Comparison of ENCODE assay signal across 8 mouse cellular contexts in the genomic region with DNA sequence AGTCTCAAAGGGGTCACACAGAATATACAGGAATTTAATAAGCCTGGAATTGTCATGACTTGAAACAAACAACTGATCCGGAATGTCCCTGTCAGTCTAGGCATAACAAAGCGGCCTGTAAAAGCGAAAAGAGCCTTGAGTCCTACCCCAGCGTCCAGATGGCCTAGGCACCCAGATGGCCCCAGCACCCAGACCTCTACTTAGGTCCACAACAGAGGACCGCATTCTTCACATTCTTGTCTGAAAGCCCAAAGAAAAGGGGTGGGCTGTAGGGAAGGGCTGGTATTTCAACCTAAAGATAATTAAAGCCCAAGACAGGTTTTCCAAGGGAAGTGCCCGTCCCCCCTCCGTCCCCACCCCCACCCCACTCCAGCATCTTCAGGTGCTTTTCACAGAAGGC. TPM values are rescaled to one million over a fixed set of nuclear protein-coding genes. Genes with fewer than 3 reads are reported as not detected.
DNase-seq lines count a peak whose midpoint lies in the region; ATAC-seq and TF ChIP-seq lines count a peak whose summit lies in the region.
"Had no signal": no experiment of that assay in that cellular context is flagged by ENCODE, and none has a peak within 500 bp of the region (broad histone marks: within the 10 kb centered on the region; RNA-seq: fewer than 3 reads in every experiment).

No protein-coding gene starts in this region.

- TF ChIP-seq CTCF in hindbrain, postnatal 0 days (IDR thresholded peaks at IDR 0.05; ENCODE audit: low read depth): no peak

- WGBS in hindbrain, embryonic 12.5 days: 13% methylated on average over 7 of the region's 7 CpGs
- 24% methylated on average over 7 of the region's 7 CpGs for WGBS in hindbrain, postnatal 0 days
- WGBS in midbrain, embryonic 12.5 days: 3% methylated on average over 7 of the region's 7 CpGs
- 13% methylated on average over 7 of the region's 7 CpGs for WGBS in midbrain, embryonic 16.5 days
- WGBS in embryonic facial prominence, embryonic 14.5 days: 22% methylated on average over 7 of the region's 7 CpGs

- ATAC-seq in hindbrain, embryonic 12.5 days (ENCODE audit: low FRiP score): no peak
- ATAC-seq in hindbrain, postnatal 0 days: no peak
- no peak for ATAC-seq in midbrain, embryonic 12.5 days (ENCODE audit: low FRiP score, low read depth)
- ATAC-seq in midbrain, embryonic 16.5 days: no peak
- ATAC-seq in embryonic facial prominence, embryonic 14.5 days (ENCODE audit: low read depth): peak; percentile 48; the same call in 1 of the 2 replicates
- ATAC-seq: Patski had no signal

- H3K27me3 ChIP-seq in hindbrain, embryonic 12.5 days: no peaks in the 10 kb centered on the region
- no peaks in the 10 kb centered on the region for H3K27me3 ChIP-seq in hindbrain, postnatal 0 days (ENCODE audit: insufficient read depth, low read length)
- H3K27me3 ChIP-seq in midbrain, embryonic 12.5 days: no peaks in the 10 kb centered on the region
- H3K27me3 ChIP-seq in midbrain, embryonic 16.5 days (ENCODE audit: control insufficient read depth, insufficient read depth, low read depth, low read length): no peaks in the 10 kb centered on the region
- no peaks in the 10 kb centered on the region for H3K27me3 ChIP-seq in embryonic facial prominence, embryonic 14.5 days (replicated peaks; ENCODE audit: control insufficient read depth, insufficient read depth, low read length)
- H3K27me3 ChIP-seq: Patski had no signal

- H3K4me1 ChIP-seq in hindbrain, embryonic 12.5 days: peaks cover 24% of the 10 kb centered on the region
- H3K4me1 ChIP-seq in hindbrain, postnatal 0 days (ENCODE audit: insufficient read depth, low read length): no peaks in the 10 kb centered on the region
- peaks cover 17% of the 10 kb centered on the region for H3K4me1 ChIP-seq in midbrain, embryonic 12.5 days
- peaks cover 7% of the 10 kb centered on the region; the same call in 1 of the 2 replicates for H3K4me1 ChIP-seq in midbrain, embryonic 16.5 days (ENCODE audit: control insufficient read depth, insufficient read depth, low read length)
- H3K4me1 ChIP-seq in embryonic facial prominence, embryonic 14.5 days (ENCODE audit: control insufficient read depth, insufficient read depth, low read length): peaks cover 32% of the 10 kb centered on the region

- peaks cover 5% of the 10 kb centered on the region for H3K36me3 ChIP-seq in hindbrain, embryonic 12.5 days
- H3K36me3 ChIP-seq in hindbrain, postnatal 0 days (ENCODE audit: insufficient read depth, low read length): no peaks in the 10 kb centered on the region
- H3K36me3 ChIP-seq in midbrain, embryonic 12.5 days: no peaks in the 10 kb centered on the region
- H3K36me3 ChIP-seq in midbrain, embryonic 16.5 days (ENCODE audit: control insufficient read depth, insufficient read depth, low read length): no peaks in the 10 kb centered on the region
- 0 out of 2 replicates have a peak, but pooled peaks cover 5% of the 10 kb centered on the region for H3K36me3 ChIP-seq in embryonic facial prominence, embryonic 14.5 days (ENCODE audit: control insufficient read depth, insufficient read depth, low read length)

- peak overlapping the region; percentile 58; the same call in 1 of the 2 replicates for H3K27ac ChIP-seq in hindbrain, embryonic 12.5 days
- no peak overlapping the region for H3K27ac ChIP-seq in hindbrain, postnatal 0 days
- H3K27ac ChIP-seq in midbrain, embryonic 12.5 days (replicated peaks): peak overlapping the region; percentile 35; the same call in 1 of the 2 replicates
- H3K27ac ChIP-seq in midbrain, embryonic 16.5 days (ENCODE audit: low read length): no peak overlapping the region
- H3K27ac ChIP-seq in embryonic facial prominence, embryonic 14.5 days (replicated peaks; ENCODE audit: low read depth, low read length): peak overlapping the region; percentile 61

- H3K4me2 ChIP-seq in hindbrain, embryonic 12.5 days (replicated peaks): no peak overlapping the region
- no peak overlapping the region for H3K4me2 ChIP-seq in hindbrain, postnatal 0 days (ENCODE audit: low read depth, low read length)
- no peak overlapping the region for H3K4me2 ChIP-seq in midbrain, embryonic 12.5 days (replicated peaks)
- H3K4me2 ChIP-seq in midbrain, embryonic 16.5 days (ENCODE audit: low read length): no peak overlapping the region
- no peak overlapping the region for H3K4me2 ChIP-seq in embryonic facial prominence, embryonic 14.5 days (ENCODE audit: low read depth, low read length)

- H3K4me3 ChIP-seq in hindbrain, embryonic 12.5 days: no peak overlapping the region
- H3K4me3 ChIP-seq in hindbrain, postnatal 0 days (ENCODE audit: low read length): no peak overlapping the region
- no peak overlapping the region for H3K4me3 ChIP-seq in midbrain, embryonic 12.5 days
- no peak overlapping the region for H3K4me3 ChIP-seq in midbrain, embryonic 16.5 days (ENCODE audit: low read depth, low read length)
- H3K4me3 ChIP-seq in embryonic facial prominence, embryonic 14.5 days (ENCODE audit: low read depth, low read length): no peak overlapping the region

- no peak for DNase-seq in hindbrain, postnatal 0 days (ENCODE audit: low spot score)
- DNase-seq in embryonic facial prominence, embryonic 14.5 days (ENCODE audit: low spot score): no peak
- DNase-seq in yolk sac, embryonic 10.5 days (ENCODE audit: low spot score): peak; percentile 26
- no peak for DNase-seq in layer of hippocampus, adult 8-10 months (ENCODE audit: low spot score in 2 of 2)

- H3K9ac ChIP-seq in hindbrain, embryonic 12.5 days: no peak overlapping the region
- H3K9ac ChIP-seq in hindbrain, postnatal 0 days (replicated peaks; ENCODE audit: low read length): no peak overlapping the region
- no peak overlapping the region for H3K9ac ChIP-seq in midbrain, embryonic 12.5 days (replicated peaks)
- H3K9ac ChIP-seq in midbrain, embryonic 16.5 days (ENCODE audit: low read depth, low read length): no peak overlapping the region
- no peak overlapping the region for H3K9ac ChIP-seq in embryonic facial prominence, embryonic 14.5 days (ENCODE audit: low read depth, low read length)

- H3K9me3 ChIP-seq in hindbrain, embryonic 12.5 days (replicated peaks): no peaks in the 10 kb centered on the region
- no peaks in the 10 kb centered on the region for H3K9me3 ChIP-seq in hindbrain, postnatal 0 days (ENCODE audit: low read length)
- H3K9me3 ChIP-seq in midbrain, embryonic 12.5 days: no peaks in the 10 kb centered on the region
- H3K9me3 ChIP-seq in midbrain, embryonic 16.5 days (replicated peaks; ENCODE audit: control insufficient read depth, low read length, poor library complexity, severe bottlenecking): no peaks in the 10 kb centered on the region
- H3K9me3 ChIP-seq in embryonic facial prominence, embryonic 14.5 days (ENCODE audit: control insufficient read depth, low read length): no peaks in the 10 kb centered on the region

RNA-seq across cellular contexts. Expression of a gene that starts 14.6 kb away (rescaled TPM):
- 32.0 and 33.5 TPM in 2 replicates for polyA plus RNA-seq in hindbrain, embryonic 12.5 days (2016; fragmentation: Nextera tagmentation; extraction: Ambion mirVana)
- total RNA-seq in hindbrain, postnatal 0 days (2014; rRNA removed): 29.4 and 33.6 TPM in 2 replicates
- polyA plus RNA-seq in hindbrain, postnatal 0 days (2015; fragmentation: Nextera tagmentation; extraction: Ambion mirVana): 8.4 and 9.1 TPM in 2 replicates
- polyA plus RNA-seq in midbrain, embryonic 12.5 days (2016; fragmentation: Nextera tagmentation; extraction: Ambion mirVana): 24.9 and 29.1 TPM in 2 replicates
- polyA plus RNA-seq in midbrain, embryonic 16.5 days (2015; fragmentation: Nextera tagmentation; extraction: Ambion mirVana): 9.5 and 11.2 TPM in 2 replicates
- polyA plus RNA-seq in embryonic facial prominence, embryonic 14.5 days (2014; fragmentation: Nextera tagmentation; extraction: Ambion mirVana): 48.8 and 53.7 TPM in 2 replicates
- total RNA-seq in layer of hippocampus, adult 8-10 months (2022): 100 to 1,000 TPM in 3 of 4 experiments, 10 to 100 TPM in 1; 89.0 to 116 (median 104) TPM

Comparison
In these comparisons a context has a peak if more than half of its experiments do, and no peak if none do; other contexts are left out.
1. H3K27ac ChIP-seq: peak in hindbrain, embryonic 12.5 days (single experiment), midbrain, embryonic 12.5 days (single experiment) and embryonic facial prominence, embryonic 14.5 days (single experiment); none in hindbrain, postnatal 0 days (single experiment) and midbrain, embryonic 16.5 days (single experiment).